Mouse (Mus musculus): ENCODE measurements around the gene Smurf1. TPM values are rescaled to one million over a fixed set of nuclear protein-coding genes. Genes with fewer than 3 reads are reported as not detected.

The Smurf1 gene
- total and polyA plus RNA-seq, 3 experiments, result 1.3 to 4.1 (median 2.1) TPM

GRCm38 (mm10) chr5:144998491-144998890, 32.8 kb upstream of the Smurf1 start:
- H3K9me3 ChIP-seq (replicated peaks), result no peaks in the 10 kb centered on the region
- DNase-seq (ENCODE audit: low spot score) (no peak), ATAC-seq (ENCODE audit: extremely low read depth, insufficient number of reproducible peaks, low FRiP score, poor library complexity, severe bottlenecking) (peak; percentile 28; the same call in 1 of the 2 replicates)

GRCm38 (mm10) chr5:144990481-144990880, 24.8 kb upstream of the Smurf1 start:
- DNase-seq (ENCODE audit: low spot score), result no peak
- H3K27me3 ChIP-seq (ENCODE audit: insufficient read depth, low read length), result no peaks in the 10 kb centered on the region
- TF ChIP-seq POLR2AphosphoS5 (IDR thresholded peaks at IDR 0.05; ENCODE audit: insufficient replicate concordance, low read depth, low read length), result no peak
- TF ChIP-seq GATA1 (IDR thresholded peaks at IDR 0.05; ENCODE audit: borderline replicate concordance, low read length), result no peak
- TF ChIP-seq CTCF (IDR thresholded peaks at IDR 0.05; ENCODE audit: low read depth, low read length), result no peak
- no peak for TF ChIP-seq GATA2 (IDR thresholded peaks at IDR 0.05; ENCODE audit: borderline replicate concordance, low read depth, low read length)
- no peaks in the 10 kb centered on the region for H3K9me3 ChIP-seq (replicated peaks)
- H3K4me3 ChIP-seq (ENCODE audit: low read depth, low read length), result no peak overlapping the region
- H3K4me1 ChIP-seq (ENCODE audit: insufficient read depth, low read depth, low read length), result no peaks in the 10 kb centered on the region
- ATAC-seq (ENCODE audit: extremely low read depth, insufficient number of reproducible peaks, low FRiP score, poor library complexity, severe bottlenecking), result no peak
- H3K36me3 ChIP-seq (replicated peaks), result no peaks in the 10 kb centered on the region

More at GRCm38 (mm10) chr5:144998491-144998890, 32.8 kb upstream of the Smurf1 start:
- Histone ChIP-seq H3K4me3 (ENCODE audit: low read depth, low read length) (no peak overlapping the region), H3K27me3 (ENCODE audit: insufficient read depth, low read length) (no peaks in the 10 kb centered on the region), H3K36me3 (replicated peaks) (no peaks in the 10 kb centered on the region), H3K4me1 (ENCODE audit: insufficient read depth, low read depth, low read length) (no peaks in the 10 kb centered on the region)
- no peak for TF ChIP-seq TAL1 (conservative IDR thresholded peaks at IDR 0.05; ENCODE audit: low read depth, low read length)

GRCm38 (mm10) chr5:144990051-144990450, 24.4 kb upstream of the Smurf1 start:
- no peaks in the 10 kb centered on the region for H3K27me3 ChIP-seq (ENCODE audit: insufficient read depth, low read length)
- no peaks in the 10 kb centered on the region for H3K9me3 ChIP-seq (replicated peaks)
- H3K4me3 ChIP-seq (ENCODE audit: low read depth, low read length), result no peak overlapping the region
- TF ChIP-seq GATA1 (IDR thresholded peaks at IDR 0.05; ENCODE audit: borderline replicate concordance, low read length), result no peak
- DNase-seq (ENCODE audit: low spot score), result no peak
- no peaks in the 10 kb centered on the region for H3K36me3 ChIP-seq (replicated peaks)
- no peak for ATAC-seq (ENCODE audit: extremely low read depth, insufficient number of reproducible peaks, low FRiP score, poor library complexity, severe bottlenecking)
- no peaks in the 10 kb centered on the region for H3K4me1 ChIP-seq (ENCODE audit: insufficient read depth, low read depth, low read length)

GRCm38 (mm10) chr5:144989061-144989405, 23.4 kb upstream of the Smurf1 start:
- no peak for DNase-seq (ENCODE audit: low spot score)
- Histone ChIP-seq H3K36me3 (replicated peaks) (no peaks in the 10 kb centered on the region), H3K27me3 (ENCODE audit: insufficient read depth, low read length) (no peaks in the 10 kb centered on the region; the same call in 1 of the 2 replicates), H3K4me1 (ENCODE audit: insufficient read depth, low read depth, low read length) (no peaks in the 10 kb centered on the region), H3K4me3 (ENCODE audit: low read depth, low read length) (no peak overlapping the region), H3K9me3 (replicated peaks) (no peaks in the 10 kb centered on the region)
- no peak for ATAC-seq (ENCODE audit: extremely low read depth, insufficient number of reproducible peaks, low FRiP score, poor library complexity, severe bottlenecking)
- no peak for TF ChIP-seq GATA2 (IDR thresholded peaks at IDR 0.05; ENCODE audit: borderline replicate concordance, low read depth, low read length)
- no peak for TF ChIP-seq CTCF (IDR thresholded peaks at IDR 0.05; ENCODE audit: low read depth, low read length)

- no peak for ATAC-seq (ENCODE audit: extremely low read depth, insufficient number of reproducible peaks, low FRiP score, poor library complexity, severe bottlenecking)
- DNase-seq (ENCODE audit: low spot score), result no peak
- H3K36me3 ChIP-seq (replicated peaks), result no peaks in the 10 kb centered on the region
Measured at GRCm38 (mm10) chr5:144988340-144989060, 22.9 kb upstream of the Smurf1 start.

GRCm38 (mm10) chr5:144987561-144987960, 21.9 kb upstream of the Smurf1 start:
- DNase-seq (ENCODE audit: low spot score) (no peak), ATAC-seq (ENCODE audit: extremely low read depth, insufficient number of reproducible peaks, low FRiP score, poor library complexity, severe bottlenecking) (no peak)
- Histone ChIP-seq H3K36me3 (replicated peaks) (no peaks in the 10 kb centered on the region), H3K4me1 (ENCODE audit: insufficient read depth, low read depth, low read length) (no peaks in the 10 kb centered on the region), H3K27me3 (ENCODE audit: insufficient read depth, low read length) (no peaks in the 10 kb centered on the region; the same call in 1 of the 2 replicates), H3K9me3 (replicated peaks) (peaks cover 3% of the 10 kb centered on the region; the same call in 1 of the 2 replicates), H3K4me3 (ENCODE audit: low read depth, low read length) (no peak overlapping the region)
- TF ChIP-seq CTCF (IDR thresholded peaks at IDR 0.05; ENCODE audit: low read depth, low read length), result no peak

More at GRCm38 (mm10) chr5:144988340-144989060, 22.9 kb upstream of the Smurf1 start:
- H3K4me3 ChIP-seq (ENCODE audit: low read depth, low read length), result no peak overlapping the region
- no peaks in the 10 kb centered on the region for H3K9me3 ChIP-seq (replicated peaks)
- H3K27me3 ChIP-seq (ENCODE audit: insufficient read depth, low read length), result no peaks in the 10 kb centered on the region; the same call in 1 of the 2 replicates
- TF ChIP-seq CTCF (IDR thresholded peaks at IDR 0.05; ENCODE audit: low read depth, low read length) (0 out of 2 replicates have a peak, but pooled peaks have one; percentile 4), POLR2AphosphoS5 (IDR thresholded peaks at IDR 0.05; ENCODE audit: insufficient replicate concordance, low read depth, low read length) (no peak)
- no peaks in the 10 kb centered on the region for H3K4me1 ChIP-seq (ENCODE audit: insufficient read depth, low read depth, low read length)

GRCm38 (mm10) chr5:144984839-144985238, 19.2 kb upstream of the Smurf1 start:
- no peaks in the 10 kb centered on the region for H3K36me3 ChIP-seq (replicated peaks)
- no peaks in the 10 kb centered on the region; the same call in 1 of the 2 replicates for H3K27me3 ChIP-seq (ENCODE audit: insufficient read depth, low read length)
- peaks cover 3% of the 10 kb centered on the region; the same call in 1 of the 2 replicates for H3K9me3 ChIP-seq (replicated peaks)
- DNase-seq (ENCODE audit: low spot score), result no peak
- H3K4me3 ChIP-seq (ENCODE audit: low read depth, low read length), result no peak overlapping the region
- TF ChIP-seq GATA1 (IDR thresholded peaks at IDR 0.05; ENCODE audit: borderline replicate concordance, low read length) (no peak), GATA2 (IDR thresholded peaks at IDR 0.05; ENCODE audit: borderline replicate concordance, low read depth, low read length) (no peak), CTCF (IDR thresholded peaks at IDR 0.05; ENCODE audit: low read depth, low read length) (no peak), POLR2AphosphoS5 (IDR thresholded peaks at IDR 0.05; ENCODE audit: insufficient replicate concordance, low read depth, low read length) (no peak), TAL1 (conservative IDR thresholded peaks at IDR 0.05; ENCODE audit: low read depth, low read length) (no peak)
- ATAC-seq (ENCODE audit: extremely low read depth, insufficient number of reproducible peaks, low FRiP score, poor library complexity, severe bottlenecking), result no peak
- no peaks in the 10 kb centered on the region for H3K4me1 ChIP-seq (ENCODE audit: insufficient read depth, low read depth, low read length)

All from G1E (cell line).